Mouse (Mus musculus) cerebellum, adult 2 months (tissue): ENCODE results near the gene Eipr1.

Experiments used
- CTCF ChIP-seq: fragments of 200-500 bp; IDR thresholded peaks from 2 replicates; pipeline ENCODE4 v1.5.1; 2011; ENCODE audit warnings: low read depth, mild to moderate bottlenecking, control low read depth, low read length, moderate library complexity, borderline replicate concordance; ENCODE audit not compliant: insufficient read depth
- POLR2A ChIP-seq: fragments of 200-500 bp; IDR thresholded peaks from 2 replicates; pipeline ENCODE4 v1.6.1; 2011; ENCODE audit warnings: low read length, control low read depth, borderline replicate concordance; ENCODE audit not compliant: insufficient read depth

DNA sequence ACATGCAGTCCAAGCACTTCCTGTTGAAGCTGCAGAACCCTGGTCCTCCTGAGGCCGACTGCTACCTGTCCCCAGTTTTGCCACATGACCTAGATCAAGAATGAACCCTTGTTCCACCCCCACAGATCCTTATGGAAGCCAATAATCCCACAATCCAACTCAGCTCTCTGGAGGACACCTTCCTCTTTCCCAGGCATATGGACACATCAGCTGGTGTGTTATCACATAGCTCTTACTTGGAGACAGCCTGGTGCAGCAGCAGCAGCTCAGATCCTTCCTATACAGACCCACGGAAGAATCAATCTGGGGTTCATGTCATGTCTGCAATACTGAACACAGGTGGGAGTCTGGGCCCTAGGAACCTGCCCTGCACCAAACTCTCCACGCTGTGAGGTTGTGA, 145.0 kb downstream of the Eipr1 start:
- no peak for TF ChIP-seq CTCF
- no peak for TF ChIP-seq POLR2A
